Mouse (Mus musculus) thymus, postnatal 25 days (tissue): ENCODE results near the gene Scml2.
"Not testable (repeated sequence)": the region's sequence is repeated elsewhere in the genome, so short reads cannot be mapped to it uniquely, and the experiment has no call there.

Experiments
- DNase-seq: peaks from one replicate; pipeline ENCODE4 v3.0.0; 2022

The Scml2 gene

GRCm38 (mm10) chrX:161116893-161117292 is at the start of gene Scml2:
Gene Scml2, plus strand, starts transcription at chrX:161117193.
- not testable (repeated sequence) for DNase-seq

- DNase-seq = not testable (repeated sequence)
These were observed 41.4 kb upstream of the Scml2 start for GRCm38 (mm10) chrX:161075576-161075975.

- DNase-seq = peak; percentile 30
These were observed 45.5 kb downstream of the Scml2 start for GRCm38 (mm10) chrX:161162314-161163068.

DNA sequence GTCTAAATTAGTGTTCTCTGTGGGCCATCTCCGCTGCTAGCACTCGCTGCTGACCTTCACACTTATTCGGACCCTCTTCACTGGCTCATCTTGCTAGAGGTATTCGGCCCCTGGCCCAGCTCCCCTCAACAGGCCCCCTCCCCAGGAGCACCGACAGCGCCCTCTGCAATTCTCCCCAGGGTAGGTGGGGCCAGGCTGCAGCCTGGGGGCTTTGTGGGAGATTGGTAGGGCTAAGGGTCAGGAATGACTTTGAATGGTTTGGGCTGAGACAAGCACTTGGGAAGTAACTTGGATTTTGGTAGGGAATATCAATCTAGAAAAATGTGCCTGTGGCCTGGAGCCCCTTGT is 46.0 kb downstream of the Scml2 start:
- DNase-seq = no peak

- not testable (repeated sequence) for DNase-seq
These were observed 170.2 kb downstream of the Scml2 start, which contains the start of gene Gm15262 for GRCm38 (mm10) chrX:161287156-161287555. Gene Gm15262, plus strand, starts transcription at chrX:161287456.
